Mouse (Mus musculus): ENCODE measurements around the gene AC124502.3.

Gene AC124502.3

GRCm38 (mm10) chr19:5058801-5059771 lies 20.4 kb downstream of the AC124502.3 start:
- no peak for DNase-seq (ENCODE audit: low read depth, low spot score)

- DNase-seq (ENCODE audit: low read depth, low spot score): no peak
Measured at GRCm38 (mm10) chr19:5060365-5061330, 22.0 kb downstream of the AC124502.3 start.

GRCm38 (mm10) chr19:5062041-5062440 lies 23.4 kb downstream of the AC124502.3 start:
- no peak for DNase-seq (ENCODE audit: low read depth, low spot score)

GRCm38 (mm10) chr19:5062446-5062845 lies 23.8 kb downstream of the AC124502.3 start:
- DNase-seq (ENCODE audit: low read depth, low spot score): peak; percentile 73

GRCm38 (mm10) chr19:5065104-5065503 lies 26.4 kb downstream of the AC124502.3 start:
- peak; percentile 83 for DNase-seq (ENCODE audit: low read depth, low spot score)

GRCm38 (mm10) chr19:5067040-5067799 lies 28.5 kb downstream of the AC124502.3 start:
- no peak for DNase-seq (ENCODE audit: low read depth, low spot score)

GRCm38 (mm10) chr19:5067867-5068569 lies 29.3 kb downstream of the AC124502.3 start, which contains the start of gene Cd248:
TSS of gene Cd248 (plus strand) at chr19:5068078.
- DNase-seq (ENCODE audit: low read depth, low spot score): peak; percentile 84

- no peak for DNase-seq (ENCODE audit: low read depth, low spot score)
Measured at GRCm38 (mm10) chr19:5068570-5069234, 30.0 kb downstream of the AC124502.3 start.

GRCm38 (mm10) chr19:5069486-5069885 lies 30.8 kb downstream of the AC124502.3 start:
- DNase-seq (ENCODE audit: low read depth, low spot score): no peak

- no peak for DNase-seq (ENCODE audit: low read depth, low spot score)
Measured at GRCm38 (mm10) chr19:5069978-5070377, 31.3 kb downstream of the AC124502.3 start.

- DNase-seq (ENCODE audit: low read depth, low spot score): no peak
Measured at GRCm38 (mm10) chr19:5071077-5071476, 32.4 kb downstream of the AC124502.3 start.

GRCm38 (mm10) chr19:5071545-5072369 lies 33.1 kb downstream of the AC124502.3 start:
- DNase-seq (ENCODE audit: low read depth, low spot score): peak; percentile 77

GRCm38 (mm10) chr19:5072389-5073019 lies 33.8 kb downstream of the AC124502.3 start:
- DNase-seq (ENCODE audit: low read depth, low spot score): no peak

GRCm38 (mm10) chr19:5073028-5073427 lies 34.3 kb downstream of the AC124502.3 start:
- no peak for DNase-seq (ENCODE audit: low read depth, low spot score)

GRCm38 (mm10) chr19:5073518-5073917 lies 34.8 kb downstream of the AC124502.3 start:
- no peak for DNase-seq (ENCODE audit: low read depth, low spot score)

- no peak for DNase-seq (ENCODE audit: low read depth, low spot score)
Measured at GRCm38 (mm10) chr19:5079279-5079678, 40.6 kb downstream of the AC124502.3 start.

GRCm38 (mm10) chr19:5082005-5082404 lies 43.3 kb downstream of the AC124502.3 start:
- DNase-seq (ENCODE audit: low read depth, low spot score): no peak

GRCm38 (mm10) chr19:5082596-5082995 lies 43.9 kb downstream of the AC124502.3 start:
- DNase-seq (ENCODE audit: low read depth, low spot score): no peak

Measured in skeletal muscle tissue, adult 2 months (tissue).